Mouse (Mus musculus) liver, postnatal 0 days (tissue): Measurements from ENCODE around the gene Ndufa12.

Experiments used
- CTCF ChIP-seq: sonication (generic); IDR thresholded peaks from 2 replicates; pipeline ENCODE4 v1.5.1; 2016; ENCODE audit warnings: antibody characterized with exemption, low read depth
- EP300 ChIP-seq: IDR thresholded peaks from 2 replicates; pipeline ENCODE4 v1.6.1; 2016; ENCODE audit warnings: antibody characterized with exemption, low read depth, mild to moderate bottlenecking

- TF ChIP-seq CTCF, result peak; percentile 47
- no peak for TF ChIP-seq EP300
Measured at GRCm38 (mm10) chr10:94210718-94211618, 12.4 kb downstream of the Ndufa12 start.
